Mouse (Mus musculus) hematopoietic stem cell, adult 5-6 weeks (primary cell): ENCODE results near the gene Hip1. TPM values are rescaled to one million over a fixed set of nuclear protein-coding genes. Genes with fewer than 3 reads are reported as not detected.
"Not testable (repeated sequence)": the region's sequence is repeated elsewhere in the genome, so short reads cannot be mapped to it uniquely, and the experiment has no call there.

Experiments used
- ATAC-seq, 2 experiments: fragments of 125-278 bp in 1 of 2; replicated peaks in 1 of 2; 2 replicates each; pipeline ENCODE4 v1.8.0; 2016 to 2017; ENCODE audit warnings: inconsistent platforms in 2 of 2, mild to moderate bottlenecking in 2 of 2, moderate number of reproducible peaks in 2 of 2, low read depth in 1 of 2, moderate TSS enrichment in 1 of 2; ENCODE audit not compliant: low FRiP score in 2 of 2, poor library complexity in 2 of 2, severe bottlenecking in 2 of 2, insufficient read depth in 1 of 2, low TSS enrichment in 1 of 2
- total RNA-seq: library from RNA; stranded (forward); fragments of 172-1452, 232-1000 nt; gene quantifications from 2 replicates; pipeline ENCODE4 v1.2.3, GENCODE M21; 2017

The Hip1 gene
- total RNA-seq, 1 experiment from 2014 or later: 27.7 TPM

DNA sequence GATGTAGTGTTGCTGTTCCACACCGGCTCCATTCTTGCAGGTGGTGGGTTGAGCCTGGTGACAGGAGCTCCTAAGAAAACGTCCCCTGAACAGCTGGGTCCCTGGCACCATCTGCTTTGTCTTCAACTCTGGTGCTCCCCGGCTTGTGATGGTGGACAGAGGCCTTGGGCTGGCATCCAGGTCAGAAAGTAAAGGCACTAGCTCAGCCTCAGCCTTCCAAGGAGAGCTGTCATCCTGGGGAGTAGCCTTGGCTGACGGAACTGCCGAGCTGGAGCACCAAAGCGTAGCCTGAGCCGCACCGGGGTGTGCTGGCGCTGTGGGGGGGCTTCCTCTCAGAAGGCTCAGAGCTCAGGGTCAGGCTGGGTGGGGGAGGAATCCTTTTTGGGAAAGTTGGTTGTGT lies 134.7 kb downstream of the Hip1 start:
- no peak for ATAC-seq

DNA sequence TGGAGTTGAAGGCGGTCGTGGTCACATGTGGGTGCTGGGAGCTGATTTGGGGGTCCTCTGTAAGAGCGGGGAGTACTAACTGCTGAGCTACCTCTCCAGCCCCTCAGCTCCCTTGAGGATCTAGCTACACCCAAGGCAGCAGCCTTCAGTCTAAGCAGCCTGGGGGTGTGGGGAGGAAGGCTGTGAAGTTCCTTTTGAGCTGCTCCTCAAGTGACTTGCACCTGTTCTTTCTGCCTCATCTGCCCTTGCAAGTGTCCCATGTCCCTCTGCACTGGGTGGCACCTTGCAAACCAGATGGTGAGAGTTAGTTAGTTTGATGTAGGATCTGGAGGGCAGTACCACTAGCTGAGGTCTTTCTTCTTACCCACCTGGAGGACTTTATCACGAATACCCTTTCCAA lies 136.8 kb downstream of the Hip1 start:
- no peak for ATAC-seq

DNA sequence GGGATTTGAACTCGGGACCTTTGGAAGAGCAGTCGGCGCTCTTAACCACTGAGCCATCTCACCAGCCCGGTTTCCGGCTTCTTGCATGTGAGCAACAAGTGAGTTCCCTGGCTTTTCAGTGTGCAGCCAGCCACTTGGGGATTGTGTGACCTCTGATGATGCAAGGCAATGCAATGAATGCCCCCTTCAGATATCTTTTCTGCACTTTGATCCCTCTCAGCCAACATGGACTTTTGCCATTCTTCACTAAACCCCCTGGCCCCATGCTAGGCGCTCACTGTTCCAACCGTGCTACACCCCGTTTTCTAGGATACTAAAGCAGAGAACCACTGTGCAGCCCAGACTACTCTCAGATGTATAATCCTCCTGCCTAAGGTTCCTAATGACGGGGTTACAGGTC lies 139.5 kb downstream of the Hip1 start:
- no peak for ATAC-seq

DNA sequence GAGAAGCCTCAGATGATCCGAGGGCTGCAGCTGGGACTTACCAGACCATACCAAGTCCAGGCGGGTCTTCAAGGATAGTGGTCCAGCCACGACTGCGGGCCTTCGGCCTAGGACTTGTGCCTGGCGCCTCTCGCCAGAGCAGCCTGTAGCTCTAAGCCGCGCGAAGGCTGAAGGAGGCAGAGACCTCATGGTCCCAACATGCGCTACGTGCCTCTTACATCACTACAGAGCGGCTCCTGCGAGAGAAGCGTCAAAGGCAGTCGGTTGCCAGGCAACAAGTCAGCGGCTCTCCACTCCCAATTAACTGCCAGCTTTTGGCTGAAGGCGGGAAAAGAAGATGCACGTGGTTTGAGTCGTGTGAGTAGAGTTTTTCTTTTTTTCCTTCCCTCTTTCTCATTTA lies 140.3 kb downstream of the Hip1 start:
- peak in 1 of 2 experiments; percentile 23; a peak in 1 of 4 replicates for ATAC-seq

DNA sequence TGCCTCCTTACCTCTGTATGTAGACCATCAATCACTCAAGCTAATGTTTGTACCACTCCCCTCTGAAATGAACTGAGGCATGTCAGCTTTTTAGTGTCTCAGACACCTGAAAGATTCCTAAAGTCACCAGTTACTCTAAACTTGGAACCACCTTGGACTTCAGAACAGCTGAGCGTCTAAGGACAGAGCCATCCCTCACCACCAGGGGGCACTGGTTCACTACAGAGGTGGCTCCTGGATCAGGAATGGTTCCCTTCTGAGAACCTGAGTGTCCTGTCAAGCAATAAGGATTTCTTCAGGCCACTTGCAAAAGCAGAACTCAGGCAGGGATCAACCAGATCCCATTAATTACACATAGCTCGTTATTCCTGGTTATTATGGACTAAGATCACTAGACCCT lies 144.7 kb downstream of the Hip1 start:
- peak; percentile 68 to 79; a peak in 3 of 4 replicates for ATAC-seq

DNA sequence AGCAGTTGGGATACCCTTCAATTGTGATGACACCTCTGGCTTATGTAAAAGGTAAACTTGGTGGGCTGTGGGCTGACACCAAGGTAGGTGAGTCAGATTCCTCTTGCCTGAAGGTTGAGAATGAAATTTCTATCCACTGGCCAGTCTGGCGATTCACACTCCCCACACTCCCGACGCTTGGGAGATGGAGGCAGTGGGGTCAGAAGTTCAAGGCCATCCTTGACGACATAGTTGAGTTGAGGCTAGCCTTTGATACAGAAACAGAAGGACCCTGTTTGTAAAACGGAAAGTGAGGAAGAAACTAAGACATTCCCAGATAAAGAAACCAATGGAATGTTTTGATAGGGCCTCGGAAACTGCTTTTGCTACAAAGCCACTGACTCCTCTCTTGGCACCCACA lies 145.5 kb downstream of the Hip1 start:
- ATAC-seq: no peak

DNA sequence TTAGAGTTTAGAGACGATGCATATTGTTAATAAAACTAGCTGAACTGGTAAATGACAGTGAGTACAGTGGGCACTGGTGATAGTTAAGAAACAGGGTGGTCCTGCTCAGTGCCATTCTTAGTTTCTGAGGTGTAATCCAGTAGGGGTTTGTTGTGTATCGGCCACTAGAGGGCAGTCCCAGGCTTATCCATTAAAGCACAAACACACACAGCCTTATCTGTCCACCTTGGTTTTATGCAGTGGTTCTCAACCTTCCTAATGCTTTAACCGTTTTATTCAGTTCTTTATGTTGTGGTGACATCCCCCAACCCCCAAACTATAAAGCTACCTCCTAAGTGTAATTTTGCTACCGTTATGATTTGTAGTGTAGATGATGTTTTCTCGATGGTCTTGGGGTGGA lies 149.1 kb downstream of the Hip1 start:
- ATAC-seq: peak; percentile 42 to 44; a peak in 2 of 4 replicates

DNA sequence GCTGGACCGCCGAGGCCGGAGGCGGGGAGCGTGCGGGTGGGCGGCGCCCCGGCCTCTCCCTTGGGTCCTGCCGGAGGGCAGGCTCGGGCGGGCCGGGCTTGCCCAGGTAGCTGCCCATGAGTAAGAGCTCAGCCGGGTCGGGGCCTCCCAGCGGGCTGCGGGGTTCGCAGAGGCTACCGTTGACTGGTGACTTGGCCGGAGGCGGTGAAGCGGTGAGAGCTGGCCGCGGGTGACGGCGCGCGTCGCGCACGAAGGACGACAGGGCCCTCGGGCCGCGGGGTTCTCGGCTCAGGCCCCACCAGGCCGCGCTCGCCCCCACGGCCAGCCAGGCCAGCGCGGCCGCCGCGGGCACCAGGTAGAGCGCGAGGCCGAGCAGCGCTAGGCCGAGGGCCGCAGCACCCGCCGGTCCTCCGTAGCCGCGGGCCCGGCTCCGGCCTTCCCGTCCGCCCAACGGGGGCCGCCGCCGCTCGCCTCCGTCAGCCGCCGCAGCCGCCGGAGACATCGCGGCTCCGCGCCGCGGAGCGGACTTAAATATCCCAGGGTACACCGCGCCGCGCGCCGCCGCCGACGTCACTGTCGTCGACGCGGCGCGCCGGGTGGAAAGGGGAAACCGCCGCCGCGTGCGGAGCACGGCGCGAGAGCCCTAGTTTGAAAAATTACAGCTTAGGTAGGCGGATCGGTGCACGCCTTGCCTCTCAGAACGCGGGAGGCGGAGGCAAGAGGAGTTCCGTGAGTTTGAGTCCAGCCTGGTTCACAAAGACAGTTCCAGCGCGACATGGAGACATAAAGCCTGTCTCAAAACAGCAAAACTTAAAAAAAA lies 150.7 kb downstream of the Hip1 start, which contains the start of gene Pom121:
TSS of gene Pom121 (minus strand) at position 543 of the 820 bp plus-strand sequence.
- peak; percentile 70 to 80 for ATAC-seq

DNA sequence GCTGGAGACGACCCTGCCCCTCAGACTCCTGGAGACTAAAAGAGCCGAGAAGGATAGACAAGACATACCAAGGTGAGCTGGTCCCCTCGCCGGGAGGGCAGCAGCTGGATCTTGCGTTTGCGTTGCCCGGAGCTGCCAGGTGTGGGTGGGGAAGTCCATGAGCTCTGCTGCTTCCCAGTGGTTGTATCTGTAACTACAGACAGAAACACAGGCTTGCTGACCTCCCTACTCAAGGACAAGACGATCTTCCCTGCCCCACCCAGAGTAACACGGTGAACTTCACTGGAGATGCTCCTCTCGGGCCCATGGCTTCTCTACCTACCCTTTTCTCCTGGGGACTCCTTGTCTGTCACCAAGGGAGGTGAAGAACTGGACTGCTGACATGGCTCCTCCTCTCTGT lies 161.1 kb downstream of the Hip1 start:
- ATAC-seq: no peak

DNA sequence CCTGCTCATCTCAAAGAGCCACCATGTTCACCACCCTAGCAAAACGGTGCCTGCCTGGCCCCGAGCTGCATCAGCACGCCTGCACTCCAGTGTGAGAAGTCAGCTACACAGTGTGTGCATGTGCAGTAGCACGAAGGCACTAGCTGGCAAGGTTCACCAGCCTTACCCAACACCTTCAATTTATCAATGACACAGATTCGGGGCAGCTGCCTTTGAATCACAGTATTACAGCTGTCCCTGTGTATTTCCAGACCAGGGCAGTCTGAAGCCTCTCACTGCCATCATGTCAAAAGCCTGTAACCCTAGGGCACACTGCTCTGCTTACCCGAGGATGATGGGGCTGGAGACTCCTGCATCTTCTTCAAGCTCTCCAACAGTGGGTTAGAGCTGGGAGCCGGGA lies 162.2 kb downstream of the Hip1 start:
- ATAC-seq: no peak

DNA sequence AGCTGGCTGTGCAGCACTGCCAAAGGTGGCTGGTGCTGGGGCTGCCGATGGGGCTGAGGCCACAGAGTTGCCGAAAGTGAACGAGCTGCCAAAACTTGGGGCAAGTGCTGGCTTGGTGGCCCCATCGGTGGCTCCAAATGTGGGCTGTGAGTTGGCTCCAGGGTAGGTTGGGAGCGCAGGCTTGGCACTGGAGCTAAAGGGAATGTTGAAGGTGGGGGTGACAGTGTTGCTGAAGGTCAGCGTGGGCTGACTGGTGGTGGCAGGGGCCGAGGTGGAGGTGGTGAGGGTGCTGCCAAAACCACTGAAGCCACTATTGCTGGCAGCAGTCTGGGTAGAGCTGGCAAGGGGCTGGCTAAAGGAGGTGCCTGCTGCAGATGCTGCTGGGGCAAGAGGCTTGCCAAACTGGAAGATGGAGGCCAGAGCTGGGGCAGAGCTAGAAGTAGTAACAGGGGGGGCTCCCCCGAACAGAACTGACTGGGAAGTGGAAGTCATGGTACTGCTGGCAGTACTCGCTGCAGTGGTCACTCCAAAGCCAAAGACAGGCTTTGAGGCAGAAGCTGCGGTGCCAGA lies 163.5 kb downstream of the Hip1 start:
- no peak for ATAC-seq

DNA sequence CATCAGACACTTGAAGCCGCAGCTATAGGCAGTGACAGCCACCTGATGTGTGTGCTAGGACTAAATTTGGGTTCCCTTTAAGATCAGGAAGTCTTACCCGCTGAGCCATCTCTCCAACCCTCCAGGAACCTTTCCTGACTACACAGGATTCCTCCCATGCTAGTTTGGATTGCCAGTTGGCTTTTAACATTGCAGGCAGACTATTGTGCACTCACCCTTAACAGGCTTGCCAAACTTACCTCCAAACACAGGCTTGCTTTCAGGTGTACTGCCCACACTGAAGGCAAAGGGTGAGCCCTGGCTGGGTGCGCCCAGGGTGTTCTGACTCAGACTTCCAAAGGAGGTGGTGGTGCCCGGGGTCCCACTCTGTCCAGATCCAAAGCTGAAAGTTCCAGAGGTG lies 164.2 kb downstream of the Hip1 start:
- ATAC-seq: no peak

DNA sequence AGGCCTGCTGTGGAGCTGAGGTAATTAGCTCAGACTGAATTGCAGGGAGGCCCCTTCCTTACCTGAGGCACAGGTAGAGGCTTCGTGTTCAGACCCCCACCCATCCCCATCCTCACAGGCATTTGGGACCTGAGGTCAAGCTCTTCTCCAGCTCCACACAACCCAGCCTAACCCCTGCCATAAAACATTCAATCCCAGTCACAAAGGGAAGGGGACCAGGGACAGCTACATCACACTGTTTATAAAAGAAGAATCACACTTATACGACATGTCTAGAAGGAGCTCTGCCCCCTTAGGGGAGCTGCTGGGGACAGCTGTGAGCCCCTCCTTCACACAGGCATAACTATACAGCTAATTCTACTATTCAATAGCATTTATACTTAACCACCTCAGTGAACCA lies 168.6 kb downstream of the Hip1 start:
- no peak for ATAC-seq

DNA sequence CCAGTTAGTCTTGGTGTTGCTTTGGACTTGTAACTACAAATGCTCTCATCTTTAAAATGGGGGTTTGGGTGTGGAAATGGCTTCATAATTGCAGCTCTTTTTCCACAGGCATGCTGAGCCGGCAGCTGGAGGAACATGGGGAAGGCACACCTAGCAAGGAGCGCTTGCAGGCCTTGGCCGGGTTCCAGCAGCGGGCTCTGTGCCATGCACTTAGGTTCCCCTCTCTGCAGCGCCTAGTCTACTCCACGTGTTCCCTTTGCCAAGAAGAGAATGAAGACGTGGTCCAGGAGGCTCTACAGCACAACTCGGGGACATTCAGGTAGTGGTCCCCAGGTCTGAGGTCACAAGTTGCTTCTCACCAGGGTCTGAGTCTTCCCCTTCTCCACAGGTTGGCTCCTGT lies 169.8 kb downstream of the Hip1 start:
- no peak for ATAC-seq

DNA sequence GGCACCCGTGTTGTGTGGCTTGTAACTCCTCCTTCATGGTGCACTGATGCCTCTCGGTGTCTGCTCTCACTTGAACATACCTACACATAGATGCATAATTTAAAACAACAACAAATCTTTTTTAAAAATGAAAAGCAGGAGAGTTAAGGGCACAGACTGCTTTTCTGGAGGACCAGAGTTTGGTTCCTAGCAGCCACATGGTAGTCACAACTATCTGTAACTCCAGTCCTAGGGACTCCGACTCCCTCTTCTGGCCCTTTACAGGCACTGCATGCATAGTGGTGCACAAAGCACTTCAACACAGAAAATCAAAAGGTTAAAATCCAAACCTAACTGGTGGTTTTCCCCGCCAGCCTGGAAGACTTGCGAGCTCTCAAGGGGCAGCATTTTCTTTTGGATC lies 171.3 kb downstream of the Hip1 start:
- no peak for ATAC-seq

DNA sequence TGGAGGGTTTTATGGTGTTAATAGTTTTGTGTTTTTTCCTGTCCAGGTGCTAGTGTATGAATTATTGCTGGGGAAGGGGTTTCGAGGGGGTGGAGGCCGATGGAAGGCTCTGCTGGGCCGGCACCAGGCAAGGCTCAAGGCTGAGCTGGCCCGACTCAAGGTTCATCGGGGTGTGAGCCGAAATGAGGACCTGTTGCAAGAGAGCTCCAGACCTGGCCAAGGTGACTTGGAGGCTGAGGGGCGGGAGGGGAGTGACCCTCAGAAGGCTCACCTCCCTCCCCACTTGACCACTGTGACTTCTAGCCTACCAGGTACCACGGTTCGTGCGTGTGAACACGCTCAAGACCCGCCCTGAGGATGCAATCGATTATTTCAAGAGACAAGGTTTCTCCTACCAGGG lies 173.7 kb downstream of the Hip1 start:
- no peak for ATAC-seq

DNA sequence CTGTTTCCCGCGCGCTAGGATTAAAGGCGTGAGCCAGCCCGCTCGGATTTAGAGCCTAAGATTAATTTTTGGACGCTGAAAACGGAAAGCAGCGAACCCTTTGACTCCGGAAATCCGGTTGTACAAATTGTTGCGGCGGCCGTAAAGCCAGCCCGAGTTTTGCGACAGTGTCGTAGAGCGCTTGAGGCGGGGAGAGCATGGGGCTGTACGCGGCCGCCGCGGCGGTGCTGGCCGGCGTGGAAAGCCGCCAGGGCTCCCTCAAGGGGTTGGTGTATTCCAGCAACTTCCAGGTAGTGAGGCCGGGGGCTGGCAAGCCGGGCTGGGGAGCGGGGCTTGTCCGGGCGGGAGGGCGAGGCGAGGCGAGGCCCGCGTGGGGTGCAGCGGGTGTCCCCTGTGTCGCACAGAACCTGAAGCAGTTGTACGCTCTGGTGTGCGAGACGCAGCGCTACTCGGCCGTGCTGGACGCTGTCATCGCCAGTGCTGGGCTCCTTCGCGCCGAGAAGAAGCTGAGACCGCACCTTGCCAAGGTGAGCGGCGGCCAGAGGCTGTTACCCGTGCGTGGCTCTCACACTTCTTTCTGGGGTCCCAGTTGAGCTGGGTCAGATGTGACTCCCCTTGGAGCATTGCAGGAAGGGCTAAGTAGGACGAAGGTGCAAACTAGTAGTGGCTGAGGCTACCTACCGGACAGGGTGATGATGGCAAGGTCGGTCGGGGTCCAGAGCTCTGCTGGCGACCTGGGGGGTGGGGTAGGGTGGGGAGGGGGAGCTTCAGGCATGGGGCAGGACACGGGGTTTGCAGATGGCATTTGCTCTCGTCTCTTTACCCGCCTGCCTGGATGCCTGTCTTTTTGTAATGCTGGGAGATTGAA lies 174.9 kb downstream of the Hip1 start, which contains the start of gene Nsun5:
TSS of gene Nsun5 (plus strand) at position 167 of the 868 bp plus-strand sequence.
- peak; percentile 71 to 85 for ATAC-seq

DNA sequence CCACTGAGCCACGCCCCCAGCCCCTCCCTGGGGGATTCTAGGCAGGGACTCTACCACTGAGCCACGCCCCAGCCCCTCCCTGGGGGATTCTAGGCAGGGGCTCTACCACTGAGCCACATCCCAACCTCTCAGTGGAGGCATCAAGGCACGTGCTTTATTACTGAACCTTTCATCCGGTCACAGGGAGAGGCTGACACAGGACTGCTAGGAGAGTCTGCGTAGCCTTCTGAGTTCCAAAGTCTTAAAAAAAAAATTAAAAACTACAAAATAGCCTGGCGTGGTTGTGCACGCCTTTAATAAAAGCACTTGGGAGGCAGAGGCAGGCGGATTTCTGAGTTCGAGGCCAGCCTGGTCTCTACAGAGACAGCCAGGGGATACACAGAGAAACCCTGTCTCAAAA lies 175.7 kb downstream of the Hip1 start:
- ATAC-seq: not testable (repeated sequence)
